Mouse (Mus musculus) E14TG2a.4 (cell line): ENCODE results near the gene Gm15319.
"Not testable (repeated sequence)": the region's sequence is repeated elsewhere in the genome, so short reads cannot be mapped to it uniquely, and the experiment has no call there.

Experiments
- CTCF ChIP-seq: conservative IDR thresholded peaks from 2 replicates; pipeline ENCODE4 v1.5.1; 2014; ENCODE audit warnings: low read length
- NANOG ChIP-seq: IDR thresholded peaks from 2 replicates; pipeline ENCODE4 v1.6.1; 2014; ENCODE audit warnings: borderline replicate concordance, low read length, mixed read lengths
- POU5F1 ChIP-seq: IDR thresholded peaks from 2 replicates; pipeline ENCODE4 v1.6.1; 2014; ENCODE audit warnings: low read length, borderline replicate concordance

DNA sequence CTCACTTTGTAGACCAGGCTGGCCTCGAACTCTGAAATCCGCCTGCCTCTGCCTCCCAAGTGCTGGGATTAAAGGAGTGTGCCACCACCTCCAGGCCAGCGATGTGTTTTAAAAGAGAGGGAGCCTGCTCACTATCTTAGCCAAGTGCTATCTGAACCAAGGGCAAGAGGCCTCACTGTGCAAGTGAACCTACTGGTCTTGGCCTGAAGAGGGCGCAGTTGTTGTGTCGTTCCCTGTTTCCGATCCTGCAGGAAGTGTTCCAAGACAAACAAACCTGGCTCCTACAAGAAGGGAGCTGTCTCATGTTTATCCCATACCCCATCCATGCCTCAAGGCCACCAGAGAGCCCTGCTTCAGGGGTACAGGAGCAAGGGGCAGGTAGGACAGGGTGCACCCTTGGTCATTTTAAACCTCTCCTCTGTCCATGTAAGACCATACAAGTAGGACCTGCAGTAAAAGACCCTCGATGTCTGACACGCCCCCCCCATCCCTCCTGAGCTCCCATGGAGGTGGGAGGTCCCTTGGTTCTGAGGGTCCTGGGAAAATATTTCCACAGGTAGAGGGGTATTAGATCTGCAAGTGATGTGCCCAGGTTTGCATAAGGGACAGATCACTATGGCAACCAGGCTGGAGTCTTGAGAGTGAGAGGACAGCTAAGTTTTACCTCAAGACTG, 24.2 kb upstream of the Gm15319 start:
- not testable (repeated sequence) for TF ChIP-seq CTCF, POU5F1, NANOG
